8 mouse cellular contexts compared by ENCODE assay signal in genomic region chr2:155276195-155276594, GRCm38 (mm10). TPM values are rescaled to one million over a fixed set of nuclear protein-coding genes. Genes with fewer than 3 reads are reported as not detected.
DNase-seq lines count a peak whose midpoint lies in the region; ATAC-seq and TF ChIP-seq lines count a peak whose summit lies in the region.

Map1lc3a (plus strand) TSS chr2:155276297.

- H3K27me3 ChIP-seq in Patski: no peaks in the 10 kb centered on the region
- H3K27me3 ChIP-seq in hindbrain, embryonic 14.5 days (ENCODE audit: control insufficient read depth, insufficient read depth, low read length): no peaks in the 10 kb centered on the region

- in situ Hi-C loops in Patski (cut with MboI; ENCODE audit: low pct_unique_long_range_greater_than_20kb): no loop called here

- peak within 1 kb of the TSS; percentile 99 for H3K4me3 ChIP-seq in hindbrain, embryonic 14.5 days (replicated peaks; ENCODE audit: low read length)

- peak within 1 kb of the TSS; percentile 93 for H3K4me2 ChIP-seq in hindbrain, embryonic 14.5 days (replicated peaks)

- H3K9me3 ChIP-seq in hindbrain, embryonic 14.5 days (ENCODE audit: control insufficient read depth, low read length): no peaks in the 10 kb centered on the region

- POLR2A ChIA-PET in Patski (lab: Charles Lee): interaction anchor here (0.9 to 1.0 kb wide), 2 partner anchors 15 to 106 kb away, joined by 4 read pairs; no protein-coding TSS in a partner anchor

- peak within 1 kb of the TSS; percentile 94 for H3K27ac ChIP-seq in hindbrain, embryonic 14.5 days

- CTCF ChIA-PET in Patski (lab: Charles Lee): no interaction called here

- peak within 1 kb of the TSS; percentile 97 for H3K9ac ChIP-seq in hindbrain, embryonic 14.5 days

- WGBS in hindbrain, embryonic 14.5 days: under 1% methylated on average over 47 of the region's 47 CpGs

- TF ChIP-seq CTCF in Patski (IDR thresholded peaks at IDR 0.05): no peak

- DNase-seq in Patski (ENCODE audit: low read depth, low spot score): peak; percentile 54
- peak; percentile 99 to 100 for DNase-seq in cerebellum, postnatal 14 days
- DNase-seq in frontal cortex, postnatal 25 days (ENCODE audit: low spot score in 2 of 2): peak; percentile 98
- peak; percentile 98 for DNase-seq in hindbrain, embryonic 14.5 days (ENCODE audit: low spot score)
- DNase-seq in layer of hippocampus, postnatal 36 days: peak; percentile 97
- peak; percentile 98 for DNase-seq in lung, postnatal 36 days
- peak; percentile 97 for DNase-seq in retina, postnatal 1 day
- peak; percentile 91 to 92 for DNase-seq in urinary bladder, adult 18-20 months (ENCODE audit: low spot score in 2 of 2)

- H3K36me3 ChIP-seq in hindbrain, embryonic 14.5 days (replicated peaks; ENCODE audit: control insufficient read depth, insufficient read depth): peaks cover 24% of the 10 kb centered on the region; the same call in 1 of the 2 replicates

- ATAC-seq in Patski: peak; percentile 77
- peak; percentile 93 for ATAC-seq in hindbrain, embryonic 14.5 days (ENCODE audit: low FRiP score)

- peaks cover 8% of the 10 kb centered on the region for H3K4me1 ChIP-seq in hindbrain, embryonic 14.5 days (replicated peaks; ENCODE audit: control insufficient read depth, insufficient read depth, low read length)

RNA-seq across cellular contexts. Expression of gene Map1lc3a, which starts in this region (rescaled TPM):
- 128 TPM for polyA plus RNA-seq in Patski (2021)
- 616 and 629 TPM in 2 replicates for polyA plus RNA-seq in hindbrain, embryonic 14.5 days (2014; fragmentation: Nextera tagmentation; extraction: Ambion mirVana)
- total RNA-seq in layer of hippocampus, postnatal 36 days (2021): 100 to 1,000 TPM; 229 to 254 TPM

Comparison
In these comparisons a context has a peak if more than half of its experiments do, and no peak if none do; other contexts are left out.
1. Peak in every context shown above with its lines: DNase-seq, ATAC-seq, H3K4me3 ChIP-seq and H3K27ac ChIP-seq.